Mouse (Mus musculus) testis, adult 2 months (tissue): ENCODE results near the gene Scube1. TPM values are rescaled to one million over a fixed set of nuclear protein-coding genes. Genes with fewer than 3 reads are reported as not detected.

Experiments used
- H3K27ac ChIP-seq: fragments of 200-500 bp; 2 replicates; pipeline ENCODE4 v1.5.1; 2012; ENCODE audit warnings: low read depth, low read length; ENCODE audit not compliant: control insufficient read depth, insufficient read depth
- H3K27me3 ChIP-seq: fragments of 200-500 bp; 2 replicates; pipeline ENCODE4 v1.6.1; 2012; ENCODE audit warnings: mild to moderate bottlenecking, low read length, moderate library complexity; ENCODE audit not compliant: control insufficient read depth, insufficient read depth
- H3K36me3 ChIP-seq: fragments of 200-500 bp; 2 replicates; pipeline ENCODE4 v1.6.1; 2012; ENCODE audit warnings: mild to moderate bottlenecking, low read length; ENCODE audit not compliant: control insufficient read depth, insufficient read depth
- H3K4me1 ChIP-seq: fragments of 200-500 bp; 2 replicates; pipeline ENCODE4 v1.6.1; 2012; ENCODE audit warnings: low read length; ENCODE audit not compliant: control insufficient read depth, insufficient read depth
- H3K4me3 ChIP-seq: fragments of 200-500 bp; 2 replicates; pipeline ENCODE4 v1.5.1; 2012; ENCODE audit warnings: low read depth, mild to moderate bottlenecking, low read length, moderate library complexity, mixed read lengths; ENCODE audit not compliant: control insufficient read depth
- CTCF ChIP-seq: fragments of 200-500 bp; IDR thresholded peaks from 2 replicates; pipeline ENCODE4 v1.5.1; 2012; ENCODE audit warnings: low read depth, mild to moderate bottlenecking, inconsistent platforms, low read length, moderate library complexity; ENCODE audit not compliant: control insufficient read depth, insufficient read depth, insufficient replicate concordance
- POLR2A ChIP-seq: fragments of 200-500 bp; IDR thresholded peaks from 2 replicates; pipeline ENCODE4 v1.6.1; 2012; ENCODE audit warnings: low read depth, mild to moderate bottlenecking, inconsistent platforms, low read length, moderate library complexity; ENCODE audit not compliant: control insufficient read depth
- polyA plus RNA-seq: library from polyadenylated mRNA; depleted of rRNA; stranded (reverse); fragments of >200 nt; gene quantifications from 2 replicates; pipeline ENCODE4 v1.2.3, GENCODE M21; 2012

Scube1 gene
- polyA plus RNA-seq, 1 experiment, result 1.4 TPM

DNA sequence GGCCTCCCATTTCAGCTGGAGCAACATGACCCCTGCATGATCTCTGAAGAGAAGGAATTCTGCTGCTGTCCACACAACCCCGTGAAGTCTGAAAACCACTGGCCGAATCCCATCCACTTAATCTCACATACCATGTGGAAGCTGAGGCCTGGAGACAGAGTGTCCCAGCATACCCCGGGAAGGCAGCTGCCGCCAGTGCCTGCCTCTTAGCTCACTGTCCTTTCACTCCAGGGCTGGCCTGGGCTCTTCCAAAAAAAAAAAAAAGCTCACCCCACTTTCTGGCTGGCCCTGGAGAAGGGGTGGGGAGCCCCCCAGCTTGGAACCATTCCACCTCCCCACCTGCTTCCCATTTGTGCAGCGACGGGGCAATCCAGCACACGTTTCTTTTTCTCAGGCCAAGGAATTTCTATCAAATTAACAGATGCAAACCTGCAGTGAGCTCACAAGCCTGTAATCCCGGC lies 32.9 kb downstream of the Scube1 start:
- Histone ChIP-seq H3K4me1 (peaks cover 2% of the 10 kb centered on the region), H3K4me3 (no peak overlapping the region), H3K36me3 (no peaks in the 10 kb centered on the region), H3K27ac (no peak overlapping the region), H3K27me3 (no peaks in the 10 kb centered on the region)
- TF ChIP-seq POLR2A (no peak), CTCF (no peak)

DNA sequence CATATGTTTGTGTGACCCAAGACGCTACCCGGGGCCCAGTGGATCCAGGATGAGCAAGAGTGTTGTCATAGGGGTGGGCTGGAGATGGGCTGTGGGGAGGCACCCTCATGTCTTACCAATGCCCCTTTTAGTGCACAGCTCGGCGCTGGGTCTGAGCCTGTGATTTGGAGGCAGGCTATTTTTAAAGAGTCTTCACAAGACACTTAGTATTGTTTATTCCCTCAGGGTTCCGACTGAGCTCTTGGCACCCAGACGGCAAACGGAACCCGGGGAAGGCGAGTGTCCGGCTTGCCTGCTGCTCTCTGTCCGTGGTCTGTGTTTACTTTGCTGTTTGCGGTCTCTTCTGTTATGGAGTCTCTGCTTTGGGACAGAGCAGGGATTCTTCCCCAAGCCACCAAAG lies 34.9 kb downstream of the Scube1 start:
- H3K27ac ChIP-seq, result no peak overlapping the region
- TF ChIP-seq CTCF, result no peak
- TF ChIP-seq POLR2A, result no peak
- H3K27me3 ChIP-seq, result no peaks in the 10 kb centered on the region
- no peak overlapping the region for H3K4me3 ChIP-seq
- H3K36me3 ChIP-seq, result no peaks in the 10 kb centered on the region
- peaks cover 2% of the 10 kb centered on the region for H3K4me1 ChIP-seq

- Histone ChIP-seq H3K4me3 (no peak overlapping the region), H3K4me1 (no peaks in the 10 kb centered on the region; the same call in 1 of the 2 replicates), H3K27ac (no peak overlapping the region), H3K27me3 (no peaks in the 10 kb centered on the region), H3K36me3 (no peaks in the 10 kb centered on the region)
- TF ChIP-seq POLR2A, result no peak
- TF ChIP-seq CTCF, result no peak
These were observed 38.2 kb downstream of the Scube1 start for GRCm38 (mm10) chr15:83686601-83687000.

DNA sequence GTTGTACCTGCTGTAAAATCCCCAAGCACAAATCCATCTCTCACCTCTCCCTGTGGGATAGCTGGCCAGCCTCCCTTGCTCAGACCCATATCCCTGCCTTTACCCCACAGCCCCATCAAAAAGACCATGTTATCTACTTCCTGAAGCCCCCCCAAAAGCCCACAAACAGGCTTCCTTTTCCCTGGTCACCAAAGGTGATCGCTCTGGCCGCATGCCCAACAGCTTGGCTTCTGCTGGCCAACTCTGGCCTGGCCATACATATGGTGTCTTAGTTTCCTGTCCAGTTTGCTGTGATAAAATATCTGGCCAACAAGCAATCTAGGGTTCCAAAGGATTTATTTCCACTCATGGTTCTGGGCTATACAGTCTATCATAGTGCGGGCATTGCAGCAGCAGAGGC lies 38.9 kb downstream of the Scube1 start:
- TF ChIP-seq CTCF (no peak), POLR2A (no peak)
- H3K27ac ChIP-seq, result no peak overlapping the region
- H3K4me1 ChIP-seq, result no peaks in the 10 kb centered on the region; the same call in 1 of the 2 replicates
- no peaks in the 10 kb centered on the region for H3K27me3 ChIP-seq
- no peaks in the 10 kb centered on the region for H3K36me3 ChIP-seq
- H3K4me3 ChIP-seq, result no peak overlapping the region

GRCm38 (mm10) chr15:83683051-83683561 lies 41.7 kb downstream of the Scube1 start:
- no peak for TF ChIP-seq CTCF
- TF ChIP-seq POLR2A, result no peak
- Histone ChIP-seq H3K4me3 (no peak overlapping the region), H3K36me3 (no peaks in the 10 kb centered on the region), H3K4me1 (no peaks in the 10 kb centered on the region; the same call in 1 of the 2 replicates), H3K27me3 (no peaks in the 10 kb centered on the region), H3K27ac (no peak overlapping the region)

GRCm38 (mm10) chr15:83680300-83680699 lies 44.5 kb downstream of the Scube1 start:
- H3K27me3 ChIP-seq, result no peaks in the 10 kb centered on the region

DNA sequence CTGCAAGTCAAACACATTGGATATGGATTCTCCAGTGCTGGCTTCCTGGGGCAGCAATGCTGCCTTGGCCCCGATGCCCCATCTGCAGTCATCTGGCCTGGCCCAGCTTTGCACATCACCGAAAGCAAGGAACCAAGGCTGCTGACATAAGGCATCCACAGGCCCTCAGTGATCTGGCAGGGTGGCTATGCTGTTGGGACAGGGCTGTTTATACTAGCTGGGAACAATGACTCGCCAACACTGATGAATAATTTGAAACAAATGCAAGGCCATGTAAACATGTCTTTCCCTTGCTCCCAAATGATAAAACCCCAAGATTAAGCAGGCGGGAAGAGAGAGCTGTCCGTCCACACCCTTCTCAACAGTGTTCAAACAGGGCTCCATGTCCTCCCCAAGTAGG lies 45.1 kb downstream of the Scube1 start:
- Histone ChIP-seq H3K36me3 (no peaks in the 10 kb centered on the region), H3K4me3 (no peak overlapping the region), H3K27me3 (no peaks in the 10 kb centered on the region), H3K4me1 (no peaks in the 10 kb centered on the region), H3K27ac (no peak overlapping the region)
- TF ChIP-seq POLR2A (no peak), CTCF (no peak)

More at GRCm38 (mm10) chr15:83680300-83680699, 44.5 kb downstream of the Scube1 start:
- H3K36me3 ChIP-seq, result no peaks in the 10 kb centered on the region
- no peak for TF ChIP-seq CTCF
- no peak for TF ChIP-seq POLR2A
- H3K27ac ChIP-seq, result no peak overlapping the region
- no peaks in the 10 kb centered on the region for H3K4me1 ChIP-seq
- H3K4me3 ChIP-seq, result no peak overlapping the region
